Mouse (Mus musculus) gastrocnemius, adult 18-20 months (tissue): ENCODE data around the gene Gm6525. TPM values are rescaled to one million over a fixed set of nuclear protein-coding genes. Genes with fewer than 3 reads are reported as not detected.

ENCODE experiments used
- DNase-seq: peaks from one replicate; pipeline ENCODE4 v3.0.0; 2021; ENCODE audit warnings: low spot score
- long read RNA-seq, 2 experiments: library from polyadenylated mRNA; stranded (forward); transcript quantifications; one replicate each; pipeline ENCODE4 v2.0.0; 2021
- total RNA-seq, 2 experiments: library from RNA; stranded (reverse); gene quantifications; 2 replicates each; pipeline ENCODE4 v1.2.3; 2021

The Gm6525 gene
- total RNA-seq, result not detected
- long read RNA-seq, experiment 1, result 0 reads
- long read RNA-seq, experiment 2, result 0 reads

DNA sequence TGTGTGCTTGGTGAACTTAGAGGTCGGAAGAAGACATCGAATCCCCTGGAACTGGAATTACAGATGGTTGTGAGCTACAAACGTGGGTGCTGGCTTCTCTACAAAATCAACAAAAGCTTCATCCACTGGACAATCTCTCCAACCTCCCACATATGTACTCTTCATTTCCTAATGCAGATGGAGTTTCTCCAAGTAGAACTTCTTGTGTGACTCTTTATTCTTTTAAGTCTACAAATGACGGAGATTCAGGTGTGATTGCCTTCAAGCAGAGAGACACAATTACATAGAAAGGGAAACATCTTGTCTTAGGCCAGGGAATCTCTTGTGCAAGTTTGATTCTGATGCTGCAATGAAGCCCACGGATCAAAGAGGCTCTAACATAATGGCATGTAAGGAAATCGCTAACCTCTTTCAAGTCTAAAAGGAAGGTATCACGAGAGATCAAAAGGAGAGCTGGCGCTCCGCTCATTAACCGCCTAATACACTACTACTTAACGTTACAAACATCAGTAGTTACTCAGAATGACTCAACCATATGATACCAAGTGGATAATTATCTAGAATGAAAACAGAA is at the start of gene Gm6525:
Gene Gm6525 (plus strand): TSS at position 524 of the 574 bp plus-strand sequence.
- DNase-seq, result no peak

- DNase-seq, result no peak
Observed at GRCm38 (mm10) chr3:84125704-84126289, 48.1 kb upstream of the Gm6525 start.

GRCm38 (mm10) chr3:84126721-84127120 is 47.2 kb upstream of the Gm6525 start:
- no peak for DNase-seq

- DNase-seq, result peak; percentile 18
Observed at GRCm38 (mm10) chr3:84127431-84127830, 46.5 kb upstream of the Gm6525 start.

- no peak for DNase-seq
Observed at GRCm38 (mm10) chr3:84128871-84129870, 44.7 kb upstream of the Gm6525 start.

DNA sequence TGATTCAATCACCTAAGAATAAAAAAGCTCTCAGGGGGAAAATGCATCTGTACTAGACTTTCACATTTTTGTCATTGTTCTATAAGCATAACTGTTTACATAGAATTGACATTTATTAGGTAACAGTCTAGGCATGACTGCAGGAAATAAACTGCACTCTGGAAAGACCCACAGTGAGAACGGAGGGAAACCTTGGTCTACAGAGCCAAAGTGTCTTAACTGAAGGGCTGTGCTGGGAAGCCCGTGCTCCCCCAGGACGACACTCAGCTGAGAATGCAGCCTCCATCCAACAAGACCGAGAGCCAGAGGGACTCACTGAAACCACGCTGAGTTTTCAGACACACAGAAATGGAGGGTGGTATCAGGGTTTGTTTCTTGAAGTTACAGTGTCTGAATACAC is 43.1 kb upstream of the Gm6525 start:
- no peak for DNase-seq

GRCm38 (mm10) chr3:84131369-84131768 is 42.5 kb upstream of the Gm6525 start:
- DNase-seq, result no peak

- DNase-seq, result no peak
Observed at GRCm38 (mm10) chr3:84135387-84135786, 38.5 kb upstream of the Gm6525 start.

DNA sequence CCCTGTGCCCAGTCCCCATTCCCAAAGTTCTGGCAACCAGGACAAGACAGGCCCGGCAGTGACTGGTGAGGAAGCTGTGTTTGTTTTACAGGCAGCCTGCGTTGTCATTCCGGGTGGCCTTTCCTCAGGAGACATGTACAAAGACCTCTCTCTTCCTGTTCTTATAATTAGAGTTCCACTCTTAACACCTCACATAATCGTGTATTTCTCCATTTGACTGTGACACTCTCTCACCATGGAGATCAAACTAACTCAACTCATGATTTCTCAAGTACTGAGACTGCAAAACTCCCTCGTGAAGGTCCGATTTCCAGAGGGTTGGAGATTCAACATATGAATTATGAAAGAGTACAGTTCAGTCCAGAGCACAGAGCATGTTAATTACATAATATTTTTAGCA is 38.0 kb upstream of the Gm6525 start:
- no peak for DNase-seq

GRCm38 (mm10) chr3:84136509-84136908 is 37.4 kb upstream of the Gm6525 start:
- no peak for DNase-seq

DNA sequence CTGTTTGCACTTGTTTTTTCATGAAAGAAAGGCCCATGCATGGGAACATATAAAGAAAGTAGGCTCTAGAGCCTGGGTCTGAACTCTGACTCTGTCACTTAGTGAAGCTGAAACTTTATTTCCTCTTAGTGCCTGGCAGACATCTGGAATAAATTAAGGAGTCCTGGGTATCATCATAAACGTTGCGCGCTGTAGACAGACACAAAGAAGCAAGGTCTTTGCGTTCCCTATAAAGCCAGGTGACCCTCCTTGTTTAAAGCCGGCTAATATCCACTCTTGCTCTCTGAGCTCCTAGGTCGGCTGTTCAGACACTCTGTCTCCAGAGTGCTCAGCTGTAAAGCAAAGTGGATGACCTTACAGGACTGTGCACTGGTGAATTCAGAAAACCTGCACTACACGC is 33.0 kb upstream of the Gm6525 start:
- DNase-seq, result no peak

- DNase-seq, result no peak
Observed at GRCm38 (mm10) chr3:84149831-84150230, 24.1 kb upstream of the Gm6525 start.

DNA sequence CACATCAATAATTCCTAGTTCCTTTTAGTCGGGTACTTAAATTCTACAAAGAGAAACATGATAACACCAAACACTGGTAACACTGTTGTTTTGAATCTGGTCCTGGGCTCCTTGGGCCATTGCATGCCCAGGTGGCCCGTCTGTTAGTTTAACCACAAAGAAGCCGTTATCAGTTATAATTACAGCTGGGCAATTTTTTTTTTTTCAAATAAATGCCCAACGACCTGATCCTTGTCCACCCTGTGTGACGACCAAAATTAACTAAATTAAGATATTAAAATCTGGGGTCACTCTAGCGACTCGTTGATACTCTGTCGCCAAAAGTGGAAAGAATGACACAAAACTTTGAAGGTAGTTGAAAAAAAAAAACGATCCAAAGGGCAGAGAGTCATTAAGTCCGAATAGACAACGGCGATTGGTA is 19.2 kb upstream of the Gm6525 start:
- DNase-seq, result no peak

DNA sequence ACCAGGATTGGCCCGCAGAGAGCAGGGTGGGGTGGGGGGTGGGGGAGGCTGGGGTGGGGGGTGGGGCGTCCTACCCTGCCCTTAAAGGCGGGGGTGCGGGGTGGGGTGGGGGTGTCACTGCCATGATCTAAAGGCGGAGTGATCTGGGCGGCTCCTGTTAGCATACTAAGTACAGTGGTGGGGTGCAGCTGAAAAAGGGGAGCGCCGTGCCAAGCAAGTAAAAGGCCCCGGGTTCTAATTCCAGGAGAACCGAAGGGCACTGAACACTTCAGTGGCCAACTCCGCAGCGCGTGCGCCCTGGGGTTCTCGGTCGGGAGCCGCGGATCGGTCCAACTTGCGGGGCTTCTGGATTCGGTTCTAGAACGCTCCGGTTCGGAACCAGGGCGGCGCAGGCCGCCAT is 18.8 kb upstream of the Gm6525 start:
- DNase-seq, result no peak

- peak; percentile 99 for DNase-seq
Observed at GRCm38 (mm10) chr3:84155558-84156006, 18.3 kb upstream of the Gm6525 start, which contains the start of gene Mnd1. Gene Mnd1 (minus strand): TSS chr3:84155786.

DNA sequence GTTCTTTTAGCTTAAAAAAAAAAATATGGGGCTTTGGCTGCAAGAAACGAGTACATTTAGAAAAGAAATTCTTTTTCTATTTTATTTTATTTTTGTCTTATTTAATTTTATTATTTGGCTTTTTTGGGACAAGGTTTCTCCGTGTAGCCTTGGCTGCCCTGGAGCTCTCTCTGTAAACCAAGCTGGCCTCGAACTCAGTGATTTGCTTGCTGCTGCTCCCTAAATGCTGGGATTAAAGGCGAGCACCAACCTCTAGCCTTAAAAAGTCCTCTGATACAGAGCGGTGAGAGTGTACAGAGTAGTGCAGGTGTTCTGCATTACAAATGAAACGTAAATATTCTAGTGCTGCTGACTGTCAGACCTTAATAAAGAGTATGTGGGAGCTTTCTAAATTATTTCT is 17.8 kb upstream of the Gm6525 start:
- DNase-seq, result no peak

- DNase-seq, result no peak
Observed at GRCm38 (mm10) chr3:84157011-84157410, 16.9 kb upstream of the Gm6525 start.

DNA sequence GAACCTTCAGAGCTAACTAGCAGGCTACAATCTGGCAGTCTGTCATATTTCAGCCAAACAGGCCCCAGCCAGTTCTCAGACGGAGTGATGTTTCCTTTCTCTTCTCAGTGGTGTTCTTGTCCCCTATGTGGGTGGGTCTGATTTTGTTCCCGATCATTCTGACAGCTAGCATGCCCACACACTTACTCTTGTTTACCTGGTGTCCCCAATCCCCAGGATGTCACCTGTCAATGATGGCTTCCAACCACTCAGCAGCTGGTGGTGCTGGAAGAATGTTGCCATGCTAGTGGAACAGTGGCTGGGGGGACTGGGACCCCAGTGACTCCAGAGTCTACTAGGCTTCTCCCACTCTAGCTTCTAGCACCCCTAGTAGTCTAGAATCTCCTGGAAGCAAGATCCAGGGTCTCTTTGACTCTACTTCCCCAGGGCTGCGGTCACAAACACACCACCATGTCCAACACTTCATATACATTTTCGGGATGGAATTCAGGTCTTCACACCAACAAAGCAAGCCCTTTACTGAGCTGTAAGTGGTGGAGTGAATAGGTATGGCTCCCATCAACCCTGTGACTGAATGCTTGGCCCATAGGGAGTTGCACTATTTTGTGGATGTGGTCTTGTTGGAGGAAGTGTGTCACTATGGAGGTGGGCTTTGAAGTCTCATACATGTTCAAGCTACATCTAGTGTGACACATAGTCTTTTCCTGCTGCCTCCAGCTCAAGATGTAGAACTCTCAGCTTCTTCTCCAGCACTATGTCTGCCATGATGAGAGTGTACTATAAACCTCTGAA is 16.1 kb upstream of the Gm6525 start:
- no peak for DNase-seq

DNA sequence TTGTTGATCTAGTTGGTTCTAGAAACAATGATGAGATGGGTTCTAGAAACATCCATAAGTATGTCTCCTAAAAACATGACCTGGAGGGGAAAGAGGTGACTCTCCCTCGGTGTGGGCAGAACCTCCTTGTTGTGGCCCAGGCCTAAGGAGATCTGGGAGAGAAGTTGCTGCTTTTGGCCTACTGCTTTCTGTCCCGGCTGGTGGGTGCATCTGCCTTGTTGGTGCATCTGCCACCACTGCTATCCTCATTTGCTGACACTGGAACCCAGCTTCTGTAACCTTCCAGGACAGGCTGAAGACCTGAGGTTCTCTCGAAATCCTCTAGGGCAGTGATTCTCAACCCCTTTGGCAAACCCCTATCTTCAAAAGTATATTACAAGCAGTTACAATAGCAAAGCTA is 8.5 kb upstream of the Gm6525 start:
- DNase-seq, result no peak

DNA sequence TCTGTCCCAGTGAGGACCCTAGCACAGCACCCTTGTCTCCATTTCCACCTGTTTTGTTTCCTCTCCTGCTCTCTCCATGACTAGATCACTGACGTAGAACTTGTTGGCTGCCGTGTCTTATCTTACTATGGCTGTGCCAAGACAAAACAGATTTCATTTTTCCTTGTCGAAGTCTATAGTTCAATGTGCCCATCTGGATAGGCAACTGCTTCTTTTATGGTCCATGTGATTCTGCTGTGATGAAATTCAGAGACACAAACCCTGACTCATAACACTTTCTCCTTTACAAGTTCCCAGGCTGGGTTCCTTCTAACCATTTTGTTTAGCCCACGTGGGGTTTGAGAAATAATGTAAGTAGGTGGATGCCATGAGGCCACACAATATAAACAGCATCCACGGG is 7.8 kb upstream of the Gm6525 start:
- DNase-seq, result no peak

DNA sequence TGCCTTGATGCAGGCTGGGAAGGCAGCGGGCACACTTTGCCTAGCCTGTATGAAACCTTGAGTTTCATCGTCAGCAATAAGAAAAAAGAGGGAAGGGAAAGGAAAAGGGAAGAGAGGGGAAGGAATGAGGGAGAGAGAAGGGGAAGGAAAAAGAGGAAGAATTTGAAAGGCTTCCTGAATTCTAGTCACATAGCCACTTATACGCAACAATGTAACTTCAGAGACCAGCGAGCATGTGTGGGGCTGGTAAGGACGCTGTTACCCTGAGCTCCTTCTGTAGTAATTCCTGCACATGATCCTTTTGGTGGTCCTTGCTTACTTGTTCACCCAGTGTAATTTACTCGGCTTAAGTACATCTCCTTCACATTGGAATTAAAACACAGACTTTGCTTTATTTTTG is 5.0 kb upstream of the Gm6525 start:
- no peak for DNase-seq
